Mouse (Mus musculus) ES-E14 (cell line): ENCODE measurements around the gene Rap1a.

ENCODE experiments used
- CHD2 ChIP-seq: IDR thresholded peaks from 2 replicates; pipeline ENCODE4 v1.6.1; 2014; ENCODE audit warnings: mild to moderate bottlenecking, low read depth, low read length, inconsistent platforms
- MAFK ChIP-seq: IDR thresholded peaks from 2 replicates; pipeline ENCODE4 v1.6.1; 2014; ENCODE audit warnings: mild to moderate bottlenecking, low read depth, low read length, inconsistent platforms; ENCODE audit not compliant: insufficient read depth
- ZC3H11A ChIP-seq: IDR thresholded peaks from 2 replicates; pipeline ENCODE4 v1.6.1; 2012; ENCODE audit warnings: low read depth, mild to moderate bottlenecking, inconsistent platforms, low read length, borderline replicate concordance
- ZNF384 ChIP-seq: IDR thresholded peaks from 2 replicates; pipeline ENCODE4 v1.6.1; 2012; ENCODE audit warnings: low read depth, low read length, inconsistent platforms

DNA sequence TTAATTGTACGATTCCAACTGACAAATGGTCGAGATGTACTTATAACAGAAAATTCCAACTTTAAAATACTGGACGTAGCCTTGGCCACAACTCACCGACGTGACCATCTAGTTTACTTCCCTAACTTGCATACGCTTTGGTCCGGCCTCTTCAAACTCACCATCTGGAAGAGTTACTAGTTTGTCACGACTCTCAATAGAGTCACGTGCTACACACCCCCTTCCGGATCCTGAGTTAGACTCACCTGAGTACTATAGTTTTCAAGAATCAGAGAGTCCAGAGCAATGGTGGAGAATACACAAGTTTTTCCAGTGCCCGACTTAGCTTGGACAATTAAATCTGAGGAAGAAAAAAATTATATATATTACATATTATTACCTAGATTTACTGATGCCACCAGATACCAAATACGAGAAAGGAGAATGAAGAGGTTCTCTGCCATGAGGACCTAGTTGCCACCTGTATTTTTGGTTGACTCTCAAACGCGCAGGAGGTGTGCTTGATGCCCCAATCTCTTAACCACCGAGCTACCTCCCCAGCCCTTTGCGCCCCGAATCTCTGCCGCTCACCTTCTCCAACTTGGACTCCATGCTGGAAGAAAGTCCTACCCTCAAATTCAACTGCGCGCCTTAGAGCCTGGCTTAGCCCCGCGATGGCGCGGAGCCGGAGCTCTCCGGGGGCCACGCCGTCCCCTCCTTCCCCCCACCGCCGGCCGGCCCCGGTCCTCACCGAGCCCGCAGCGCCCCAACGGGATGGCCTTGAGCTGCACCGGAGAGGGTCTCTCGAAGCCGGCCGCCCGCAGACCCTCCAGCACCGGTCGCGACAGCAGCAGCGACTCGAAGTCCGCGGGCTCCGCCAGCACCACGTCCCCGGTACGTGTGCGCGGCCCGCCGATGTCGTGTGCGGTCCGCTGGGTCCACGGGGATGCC is 114.5 kb downstream of the Rap1a start:
- no peak for TF ChIP-seq ZC3H11A
- no peak for TF ChIP-seq ZNF384
- no peak for TF ChIP-seq MAFK
- TF ChIP-seq CHD2 = no peak
